Mouse (Mus musculus) hindbrain, embryonic 11.5 days (tissue): ENCODE data around the gene Cul4a. TPM values are rescaled to one million over a fixed set of nuclear protein-coding genes. Genes with fewer than 3 reads are reported as not detected.

ENCODE experiments used
- ATAC-seq: fragments of 200-750 bp; cut with Nextera tagmentation; 2 replicates; pipeline ENCODE4 v1.8.0; 2017; ENCODE audit warnings: mild to moderate bottlenecking, moderate TSS enrichment, moderate library complexity; ENCODE audit not compliant: low FRiP score
- DNase-seq: peaks from one replicate; pipeline ENCODE4 v3.0.0-alpha.2; 2015; ENCODE audit warnings: low spot score
- H3K27ac ChIP-seq: fragments of 300-500 bp; sonication (generic); 2 replicates; pipeline ENCODE4 v1.5.1; 2014; ENCODE audit warnings: mild to moderate bottlenecking, low read depth, low read length
- H3K27me3 ChIP-seq: fragments of 300-500 bp; sonication (generic); 2 replicates; pipeline ENCODE4 v1.6.1; 2014; ENCODE audit warnings: mild to moderate bottlenecking, low read length, moderate library complexity, mixed read lengths; ENCODE audit not compliant: control insufficient read depth, insufficient read depth
- H3K36me3 ChIP-seq: fragments of 300-500 bp; sonication (generic); 2 replicates; pipeline ENCODE4 v1.6.1; 2014; ENCODE audit warnings: mild to moderate bottlenecking, low read length, moderate library complexity, mixed read lengths; ENCODE audit not compliant: control insufficient read depth, insufficient read depth
- H3K4me1 ChIP-seq: fragments of 300-500 bp; sonication (generic); replicated peaks from 2 replicates; pipeline ENCODE4 v1.6.1; 2014; ENCODE audit warnings: low read length, mixed read lengths; ENCODE audit not compliant: control insufficient read depth, insufficient read depth
- H3K4me2 ChIP-seq: fragments of 300-500 bp; sonication (generic); replicated peaks from 2 replicates; pipeline ENCODE4 v1.6.1; 2014; ENCODE audit warnings: mild to moderate bottlenecking, low read depth, low read length
- H3K4me3 ChIP-seq: fragments of 300-500 bp; sonication (generic); 2 replicates; pipeline ENCODE4 v1.5.1; 2014; ENCODE audit warnings: low read depth, low read length
- H3K9ac ChIP-seq: fragments of 300-500 bp; sonication (generic); 2 replicates; pipeline ENCODE4 v1.6.1; 2014; ENCODE audit warnings: low read depth, low read length
- H3K9me3 ChIP-seq: fragments of 300-500 bp; sonication (generic); 2 replicates; pipeline ENCODE4 v1.6.1; 2016; ENCODE audit warnings: low read length; ENCODE audit not compliant: control insufficient read depth
- WGBS: fragments of 180-500 bp; shearing (Covaris S2); extraction: QIAGEN DNeasy Blood & Tissue Kit; methylation state at CpG from one replicate; pipeline ENCODE4 v1.1.7; 2014; 5-methylcytosine and 5-hydroxymethylcytosine counted together
- polyA plus RNA-seq: library from polyadenylated mRNA; unstranded; fragments of >200 nt; fragmentation: Nextera tagmentation; extraction: Ambion mirVana; gene quantifications from 2 replicates; pipeline ENCODE4 v1.2.1, GENCODE M21; 2014

Gene Cul4a
- polyA plus RNA-seq, 1 experiment from 2014 or later: 83.5 TPM

DNA sequence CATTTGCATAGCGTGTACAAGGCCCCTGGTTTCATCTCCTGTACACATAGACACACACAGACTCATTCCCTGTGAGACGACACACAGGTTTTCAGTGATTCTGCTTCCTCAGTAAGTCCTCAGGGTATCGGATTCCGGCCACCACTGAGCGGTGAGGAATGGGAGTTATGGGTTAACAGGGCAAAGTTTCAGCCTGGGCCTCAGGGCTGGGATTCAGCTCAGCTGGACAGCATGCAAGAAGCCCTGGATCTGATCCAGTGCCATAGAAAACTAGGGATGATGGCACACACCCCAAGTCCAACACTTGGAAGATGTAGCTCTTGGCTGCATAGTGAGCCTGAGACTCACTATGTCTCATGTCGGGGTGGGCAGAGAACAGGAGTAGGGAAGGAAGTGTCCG lies 74.5 kb downstream of the Cul4a start:
- Histone ChIP-seq H3K4me1 (no peaks in the 10 kb centered on the region), H3K27me3 (no peaks in the 10 kb centered on the region), H3K4me2 (no peak overlapping the region), H3K9ac (no peak overlapping the region), H3K9me3 (no peaks in the 10 kb centered on the region), H3K36me3 (peaks cover 3% of the 10 kb centered on the region; the same call in 1 of the 2 replicates), H3K4me3 (no peak overlapping the region), H3K27ac (no peak overlapping the region)
- ATAC-seq (no peak), DNase-seq (no peak)
- WGBS: 81% methylated on average over 7 of the region's 7 CpGs

GRCm38 (mm10) chr8:13180408-13180807 lies 75.0 kb downstream of the Cul4a start:
- Histone ChIP-seq H3K4me1 (no peaks in the 10 kb centered on the region), H3K4me2 (no peak overlapping the region), H3K27ac (no peak overlapping the region), H3K9me3 (no peaks in the 10 kb centered on the region), H3K36me3 (peaks cover 2% of the 10 kb centered on the region; the same call in 1 of the 2 replicates), H3K4me3 (no peak overlapping the region), H3K27me3 (no peaks in the 10 kb centered on the region), H3K9ac (no peak overlapping the region)
- 90% methylated on average over 9 of the region's 9 CpGs for whole genome bisulfite sequencing
- ATAC-seq: no peak
- DNase-seq: no peak

DNA sequence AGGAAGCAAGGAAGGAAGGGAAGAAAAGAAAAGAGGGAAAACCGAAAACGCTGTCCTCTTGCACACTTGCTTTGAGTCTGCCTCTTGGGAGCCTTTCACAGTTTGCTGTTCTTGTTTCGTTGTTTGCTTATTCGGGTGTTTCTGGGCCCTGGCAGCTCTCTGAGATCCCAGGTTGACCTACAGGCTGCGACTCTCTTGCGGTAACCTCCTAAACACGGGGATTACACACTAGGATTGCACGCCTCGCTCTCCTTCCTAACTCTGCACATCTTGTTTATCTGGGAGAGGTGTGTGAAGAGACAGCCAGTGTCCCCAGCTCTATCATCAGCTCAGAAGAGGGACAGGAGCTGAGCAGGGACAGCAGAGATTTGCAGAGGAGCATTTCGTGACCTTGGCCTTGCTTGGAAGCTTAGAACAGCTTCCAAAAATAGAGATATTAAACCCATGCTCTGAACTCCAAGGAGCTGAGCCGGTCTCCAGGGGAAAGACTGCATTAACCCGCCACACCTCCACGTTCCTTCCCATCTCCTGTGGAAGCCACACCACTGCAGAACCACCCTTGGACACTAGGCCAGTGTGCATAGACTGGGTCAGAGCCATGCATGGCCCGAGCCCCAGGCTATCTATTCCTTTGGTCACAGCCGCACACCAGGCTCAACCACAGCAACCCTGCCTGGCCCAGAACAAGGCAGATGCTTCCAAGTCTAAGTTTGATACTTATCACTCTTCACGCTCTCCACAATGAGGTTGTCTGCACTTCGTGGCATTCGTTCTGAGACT lies 75.7 kb downstream of the Cul4a start:
- Histone ChIP-seq H3K36me3 (peaks cover 2% of the 10 kb centered on the region; the same call in 1 of the 2 replicates), H3K9ac (no peak overlapping the region), H3K9me3 (no peaks in the 10 kb centered on the region), H3K27ac (no peak overlapping the region), H3K4me3 (no peak overlapping the region), H3K27me3 (no peaks in the 10 kb centered on the region), H3K4me1 (no peaks in the 10 kb centered on the region), H3K4me2 (no peak overlapping the region)
- ATAC-seq (no peak), DNase-seq (no peak)
- 85% methylated on average over 18 of the region's 18 CpGs for WGBS

GRCm38 (mm10) chr8:13181691-13181976 lies 76.2 kb downstream of the Cul4a start:
- no peak overlapping the region for H3K27ac ChIP-seq

DNA sequence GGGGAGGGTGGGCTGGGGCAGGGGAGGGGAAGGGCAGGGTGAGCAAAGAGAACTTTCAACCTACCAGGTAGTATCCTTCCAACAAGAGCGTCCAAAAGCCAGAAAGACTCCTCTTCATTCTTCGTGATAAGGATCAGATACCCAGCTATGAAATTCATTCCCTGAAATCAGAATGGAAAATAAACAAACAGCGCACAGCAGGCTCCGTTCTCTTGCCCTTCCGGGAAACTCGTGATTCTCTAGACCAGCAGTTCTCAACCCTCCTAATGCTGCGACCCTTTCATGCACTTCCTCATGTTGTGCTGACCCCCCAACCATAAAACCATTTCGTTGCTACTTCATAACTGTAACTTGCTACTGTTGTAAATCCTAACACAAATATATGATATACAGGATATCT lies 81.4 kb downstream of the Cul4a start:
- 83% methylated on average over 8 of the region's 8 CpGs for WGBS
- no peak for ATAC-seq

More at GRCm38 (mm10) chr8:13181691-13181976, 76.2 kb downstream of the Cul4a start:
- H3K4me3 ChIP-seq: no peak overlapping the region
- H3K9me3 ChIP-seq: no peaks in the 10 kb centered on the region
- H3K27me3 ChIP-seq: no peaks in the 10 kb centered on the region
- 63% methylated on average over 2 of the region's 2 CpGs for WGBS
- DNase-seq (no peak), ATAC-seq (no peak)
- H3K4me1 ChIP-seq: no peaks in the 10 kb centered on the region
- H3K36me3 ChIP-seq: no peaks in the 10 kb centered on the region; the same call in 1 of the 2 replicates
- no peak overlapping the region for H3K4me2 ChIP-seq
- H3K9ac ChIP-seq: no peak overlapping the region

DNA sequence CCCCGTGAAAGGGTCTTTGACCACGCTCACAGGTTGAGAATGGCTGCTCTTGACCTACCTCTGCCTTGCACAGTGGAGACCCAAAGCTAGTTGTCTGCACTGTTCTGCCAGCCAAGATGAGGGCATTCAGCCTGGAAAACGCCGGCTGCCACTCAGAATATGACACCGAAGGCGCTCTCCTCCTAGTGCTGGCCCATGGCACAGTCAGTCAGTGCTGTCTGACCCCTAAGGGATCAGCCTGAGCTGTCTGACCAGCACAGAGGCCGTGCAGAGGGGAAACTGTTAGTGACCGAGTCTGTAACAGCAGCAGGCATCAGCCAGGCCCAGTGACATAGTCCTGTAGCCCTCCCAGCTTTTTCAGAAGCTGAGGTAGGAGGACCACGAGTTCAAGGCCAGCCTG lies 81.8 kb downstream of the Cul4a start:
- Histone ChIP-seq H3K27ac (no peak overlapping the region), H3K36me3 (no peaks in the 10 kb centered on the region), H3K4me3 (no peak overlapping the region), H3K4me2 (no peak overlapping the region), H3K9me3 (no peaks in the 10 kb centered on the region), H3K4me1 (no peaks in the 10 kb centered on the region), H3K27me3 (no peaks in the 10 kb centered on the region), H3K9ac (no peak overlapping the region)
- WGBS: 83% methylated on average over 9 of the region's 9 CpGs
- ATAC-seq: no peak
- DNase-seq: no peak

More for the DNA sequence above, 81.4 kb downstream of the Cul4a start:
- DNase-seq: no peak
- no peaks in the 10 kb centered on the region for H3K36me3 ChIP-seq
- H3K4me2 ChIP-seq: no peak overlapping the region
- H3K9me3 ChIP-seq: no peaks in the 10 kb centered on the region
- no peaks in the 10 kb centered on the region for H3K27me3 ChIP-seq
- no peak overlapping the region for H3K9ac ChIP-seq
- no peak overlapping the region for H3K4me3 ChIP-seq
- H3K27ac ChIP-seq: no peak overlapping the region
- no peaks in the 10 kb centered on the region for H3K4me1 ChIP-seq

GRCm38 (mm10) chr8:13187638-13188037 lies 82.2 kb downstream of the Cul4a start:
- no peaks in the 10 kb centered on the region for H3K36me3 ChIP-seq
- H3K27me3 ChIP-seq: no peaks in the 10 kb centered on the region
- WGBS: 77% methylated on average over 7 of the region's 7 CpGs
- no peaks in the 10 kb centered on the region for H3K4me1 ChIP-seq
- DNase-seq (no peak), ATAC-seq (no peak)
- H3K4me3 ChIP-seq: no peak overlapping the region
- no peak overlapping the region for H3K4me2 ChIP-seq
- H3K9ac ChIP-seq: no peak overlapping the region
- no peak overlapping the region for H3K27ac ChIP-seq
- no peaks in the 10 kb centered on the region for H3K9me3 ChIP-seq

- no peak overlapping the region for H3K9ac ChIP-seq
- no peak overlapping the region for H3K4me3 ChIP-seq
- no peak overlapping the region for H3K27ac ChIP-seq
- no peaks in the 10 kb centered on the region for H3K9me3 ChIP-seq
- no peaks in the 10 kb centered on the region for H3K36me3 ChIP-seq
- WGBS: 91% methylated on average over 13 of the region's 13 CpGs
- ATAC-seq (no peak), DNase-seq (no peak)
- H3K27me3 ChIP-seq: no peaks in the 10 kb centered on the region
- H3K4me1 ChIP-seq: no peaks in the 10 kb centered on the region
- H3K4me2 ChIP-seq: no peak overlapping the region
These were observed 82.7 kb downstream of the Cul4a start for GRCm38 (mm10) chr8:13188052-13188555.

- Histone ChIP-seq H3K27me3 (no peaks in the 10 kb centered on the region), H3K4me3 (no peak overlapping the region), H3K27ac (no peak overlapping the region), H3K9ac (no peak overlapping the region), H3K4me2 (no peak overlapping the region), H3K4me1 (no peaks in the 10 kb centered on the region), H3K36me3 (no peaks in the 10 kb centered on the region), H3K9me3 (no peaks in the 10 kb centered on the region)
- ATAC-seq (no peak), DNase-seq (no peak)
- 100% methylated on average over 1 of the region's 1 CpGs for WGBS
These were observed 83.4 kb downstream of the Cul4a start for GRCm38 (mm10) chr8:13188857-13189256.
